Mouse (Mus musculus): ENCODE data around the gene Zscan29. TPM values are rescaled to one million over a fixed set of nuclear protein-coding genes. Genes with fewer than 3 reads are reported as not detected.
"Not testable (repeated sequence)": the region's sequence is repeated elsewhere in the genome, so short reads cannot be mapped to it uniquely, and the experiment has no call there.

Zscan29 gene
- polyA plus RNA-seq, 1 experiment from 2014 or later: 6.2 TPM

- no peaks in the 10 kb centered on the region for H3K9me3 ChIP-seq (ENCODE audit: control insufficient read depth, low read length)
- no peak overlapping the region for H3K27ac ChIP-seq (replicated peaks in 1 of 2; ENCODE audit: control insufficient read depth in 1 of 2, insufficient read depth in 1 of 2, low read depth in 2 of 2, low read length in 2 of 2)
- no peak for ATAC-seq (ENCODE audit: insufficient number of reproducible peaks, insufficient read depth, low FRiP score, low read depth)
- H3K4me1 ChIP-seq (ENCODE audit: control insufficient read depth in 2 of 2, insufficient read depth in 2 of 2, low read length in 2 of 2): peaks cover 0 to under 1% of the 10 kb centered on the region in 2 experiments; a peak in 1 of 4 replicates
- peaks cover 3% of the 10 kb centered on the region; the same call in 1 of the 2 replicates for H3K36me3 ChIP-seq (ENCODE audit: control insufficient read depth, insufficient read depth, low read length)
- H3K9ac ChIP-seq (ENCODE audit: low read length): no peak overlapping the region
- H3K27me3 ChIP-seq (ENCODE audit: control insufficient read depth, insufficient read depth, low read length): no peaks in the 10 kb centered on the region
- no peak overlapping the region for H3K4me2 ChIP-seq (ENCODE audit: low read length)
- 62% methylated on average over 1 of the region's 1 CpGs for WGBS
- H3K4me3 ChIP-seq (ENCODE audit: control insufficient read depth in 1 of 2, insufficient read depth in 1 of 2, low read depth in 1 of 2, low read length in 2 of 2): no peak overlapping the region
Measured at GRCm38 (mm10) chr2:121132822-121133221, 38.1 kb downstream of the Zscan29 start.

DNA sequence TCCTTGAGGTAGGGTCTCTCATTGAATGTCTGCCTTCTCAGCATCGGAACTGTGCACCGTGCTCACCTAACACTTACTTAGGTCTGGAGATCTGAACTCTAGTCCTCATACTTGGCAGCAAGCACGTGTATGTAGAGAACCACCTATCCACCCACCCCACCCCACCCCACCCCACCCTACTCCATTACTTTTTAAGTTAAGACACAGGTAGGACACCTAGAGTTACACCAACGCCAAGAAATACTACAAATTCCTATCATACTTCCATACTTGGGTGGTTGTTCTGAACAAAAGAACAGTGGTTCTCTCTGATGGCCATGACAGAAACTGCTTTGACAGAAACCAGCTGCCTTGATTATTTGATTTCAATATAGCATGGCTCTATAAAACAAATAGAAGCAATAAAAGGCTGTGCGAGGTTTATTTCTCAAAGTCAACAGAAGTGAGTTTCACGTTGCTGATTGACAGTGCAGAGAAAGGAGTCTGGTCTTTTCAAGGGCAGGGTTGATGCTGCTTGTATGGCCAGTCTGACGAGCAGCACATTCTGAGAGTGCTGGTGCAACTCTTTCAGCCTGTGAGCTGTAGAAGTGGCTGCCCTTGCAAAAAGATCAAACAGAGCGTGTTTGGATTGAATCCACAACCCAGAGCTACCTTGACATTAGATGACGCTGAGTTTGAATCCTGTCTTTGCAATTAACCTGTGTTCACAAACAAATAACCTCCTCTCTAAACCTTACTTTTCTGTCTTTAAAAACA, 41.9 kb downstream of the Zscan29 start:
- Histone ChIP-seq H3K9me3 (ENCODE audit: control insufficient read depth, low read length) (no peaks in the 10 kb centered on the region), H3K4me3 (ENCODE audit: control insufficient read depth in 1 of 2, insufficient read depth in 1 of 2, low read depth in 1 of 2, low read length in 2 of 2) (no peak overlapping the region), H3K9ac (ENCODE audit: low read length) (no peak overlapping the region), H3K36me3 (ENCODE audit: control insufficient read depth, insufficient read depth, low read length) (no peaks in the 10 kb centered on the region), H3K4me1 (ENCODE audit: control insufficient read depth in 2 of 2, insufficient read depth in 2 of 2, low read length in 2 of 2) (no peaks in the 10 kb centered on the region), H3K4me2 (ENCODE audit: low read length) (no peak overlapping the region), H3K27ac (replicated peaks in 1 of 2; ENCODE audit: control insufficient read depth in 1 of 2, insufficient read depth in 1 of 2, low read depth in 2 of 2, low read length in 2 of 2) (no peak overlapping the region), H3K27me3 (ENCODE audit: control insufficient read depth, insufficient read depth, low read length) (no peaks in the 10 kb centered on the region)
- WGBS: 55% methylated on average over 9 of the region's 9 CpGs
- ATAC-seq (ENCODE audit: insufficient number of reproducible peaks, insufficient read depth, low FRiP score, low read depth): no peak

GRCm38 (mm10) chr2:121127536-121127935, 43.4 kb downstream of the Zscan29 start:
- ATAC-seq (ENCODE audit: insufficient number of reproducible peaks, insufficient read depth, low FRiP score, low read depth): no peak
- Histone ChIP-seq H3K27ac (replicated peaks in 1 of 2; ENCODE audit: control insufficient read depth in 1 of 2, insufficient read depth in 1 of 2, low read depth in 2 of 2, low read length in 2 of 2) (no peak overlapping the region), H3K4me3 (ENCODE audit: control insufficient read depth in 1 of 2, insufficient read depth in 1 of 2, low read depth in 1 of 2, low read length in 2 of 2) (no peak overlapping the region), H3K9ac (ENCODE audit: low read length) (no peak overlapping the region), H3K9me3 (ENCODE audit: control insufficient read depth, low read length) (no peaks in the 10 kb centered on the region), H3K4me2 (ENCODE audit: low read length) (no peak overlapping the region), H3K4me1 (ENCODE audit: control insufficient read depth in 2 of 2, insufficient read depth in 2 of 2, low read length in 2 of 2) (no peaks in the 10 kb centered on the region), H3K27me3 (ENCODE audit: control insufficient read depth, insufficient read depth, low read length) (no peaks in the 10 kb centered on the region), H3K36me3 (ENCODE audit: control insufficient read depth, insufficient read depth, low read length) (no peaks in the 10 kb centered on the region)
- 94% methylated on average over 1 of the region's 1 CpGs for WGBS

- H3K27ac ChIP-seq (replicated peaks in 1 of 2; ENCODE audit: control insufficient read depth in 1 of 2, insufficient read depth in 1 of 2, low read depth in 2 of 2, low read length in 2 of 2); H3K9ac ChIP-seq (ENCODE audit: low read length); H3K4me1 ChIP-seq (ENCODE audit: control insufficient read depth in 2 of 2, insufficient read depth in 2 of 2, low read length in 2 of 2); H3K9me3 ChIP-seq (ENCODE audit: control insufficient read depth, low read length); H3K27me3 ChIP-seq (ENCODE audit: control insufficient read depth, insufficient read depth, low read length); H3K4me2 ChIP-seq (ENCODE audit: low read length); H3K36me3 ChIP-seq (ENCODE audit: control insufficient read depth, insufficient read depth, low read length); H3K4me3 ChIP-seq (ENCODE audit: control insufficient read depth in 1 of 2, insufficient read depth in 1 of 2, low read depth in 1 of 2, low read length in 2 of 2); ATAC-seq (ENCODE audit: insufficient number of reproducible peaks, insufficient read depth, low FRiP score, low read depth): not testable (repeated sequence)
- 86% methylated on average over 5 of the region's 5 CpGs for WGBS
Measured at GRCm38 (mm10) chr2:121126302-121126701, 44.6 kb downstream of the Zscan29 start.

DNA sequence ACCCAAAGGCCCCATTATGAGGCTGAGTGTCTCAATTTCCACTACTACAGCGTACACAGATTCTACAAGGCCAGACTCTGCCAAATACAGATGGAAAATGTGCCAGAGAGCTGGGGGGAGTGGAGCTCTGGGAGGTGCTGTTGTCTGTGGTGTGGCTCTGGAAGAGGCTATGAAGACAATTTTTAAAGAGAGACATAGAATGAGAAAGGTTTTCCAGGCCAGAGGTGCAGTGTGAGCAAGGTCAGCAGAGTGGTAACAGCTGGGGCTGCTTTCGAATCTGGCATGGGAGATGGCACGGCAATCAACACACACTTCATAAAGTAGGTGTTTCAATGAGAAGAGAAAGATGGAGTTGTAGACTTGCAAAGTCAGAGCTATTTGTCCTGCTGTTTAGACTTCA, 51.7 kb downstream of the Zscan29 start:
- no peaks in the 10 kb centered on the region for H3K4me1 ChIP-seq (ENCODE audit: control insufficient read depth in 2 of 2, insufficient read depth in 2 of 2, low read length in 2 of 2)
- WGBS: 73% methylated on average over 3 of the region's 3 CpGs
- H3K36me3 ChIP-seq (ENCODE audit: control insufficient read depth, insufficient read depth, low read length): no peaks in the 10 kb centered on the region
- no peak overlapping the region for H3K4me3 ChIP-seq (ENCODE audit: control insufficient read depth in 1 of 2, insufficient read depth in 1 of 2, low read depth in 1 of 2, low read length in 2 of 2)
- H3K27me3 ChIP-seq (ENCODE audit: control insufficient read depth, insufficient read depth, low read length): no peaks in the 10 kb centered on the region
- no peak for ATAC-seq (ENCODE audit: insufficient number of reproducible peaks, insufficient read depth, low FRiP score, low read depth)
- no peaks in the 10 kb centered on the region for H3K9me3 ChIP-seq (ENCODE audit: control insufficient read depth, low read length)
- no peak overlapping the region for H3K27ac ChIP-seq (replicated peaks in 1 of 2; ENCODE audit: control insufficient read depth in 1 of 2, insufficient read depth in 1 of 2, low read depth in 2 of 2, low read length in 2 of 2)
- H3K4me2 ChIP-seq (ENCODE audit: low read length): no peak overlapping the region
- no peak overlapping the region for H3K9ac ChIP-seq (ENCODE audit: low read length)

DNA sequence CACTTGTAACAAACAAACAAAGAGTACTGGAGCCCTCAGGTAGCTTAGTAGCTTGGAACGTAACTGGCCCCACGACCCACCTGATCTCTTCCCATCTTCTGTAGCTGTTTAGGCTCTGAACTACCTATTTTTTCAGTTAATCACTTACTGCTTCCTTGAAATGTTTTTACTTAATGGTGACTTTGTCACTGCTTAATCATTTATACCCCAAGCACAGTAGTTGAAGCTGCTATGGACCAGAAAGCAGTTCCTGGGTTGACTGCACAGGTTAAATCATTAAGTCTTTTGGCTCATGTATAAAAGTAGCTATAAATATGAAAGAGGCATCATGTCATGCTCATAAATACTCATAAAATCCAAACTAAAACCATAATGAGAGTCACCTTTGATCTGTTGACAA, 55.5 kb downstream of the Zscan29 start:
- ATAC-seq (ENCODE audit: insufficient number of reproducible peaks, insufficient read depth, low FRiP score, low read depth): no peak
- Histone ChIP-seq H3K27ac (replicated peaks in 1 of 2; ENCODE audit: control insufficient read depth in 1 of 2, insufficient read depth in 1 of 2, low read depth in 2 of 2, low read length in 2 of 2) (no peak overlapping the region), H3K27me3 (ENCODE audit: control insufficient read depth, insufficient read depth, low read length) (no peaks in the 10 kb centered on the region), H3K4me1 (ENCODE audit: control insufficient read depth in 2 of 2, insufficient read depth in 2 of 2, low read length in 2 of 2) (no peaks in the 10 kb centered on the region), H3K4me3 (ENCODE audit: control insufficient read depth in 1 of 2, insufficient read depth in 1 of 2, low read depth in 1 of 2, low read length in 2 of 2) (no peak overlapping the region), H3K9me3 (ENCODE audit: control insufficient read depth, low read length) (no peaks in the 10 kb centered on the region), H3K4me2 (ENCODE audit: low read length) (no peak overlapping the region), H3K36me3 (ENCODE audit: control insufficient read depth, insufficient read depth, low read length) (no peaks in the 10 kb centered on the region), H3K9ac (ENCODE audit: low read length) (no peak overlapping the region)
- WGBS: 91% methylated on average over 2 of the region's 2 CpGs

DNA sequence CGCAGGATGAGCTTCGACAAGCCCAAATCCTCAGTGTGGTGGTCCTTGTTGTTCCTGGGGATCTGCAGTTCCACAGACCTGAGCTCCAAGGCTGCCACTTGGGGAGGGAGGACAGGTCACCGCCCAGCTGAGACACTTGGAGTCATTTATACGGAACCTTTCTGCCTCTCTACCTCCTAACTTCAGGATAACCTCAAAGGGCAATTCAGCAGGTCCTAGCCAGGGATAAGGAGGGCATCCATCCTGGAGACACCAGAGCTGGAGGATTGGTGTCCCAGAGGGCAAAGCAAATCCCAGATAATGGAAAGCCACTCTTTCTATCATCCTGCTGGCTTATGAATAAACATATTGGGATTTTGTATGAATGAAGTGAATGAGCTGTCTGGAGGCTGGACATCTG, 61.2 kb downstream of the Zscan29 start, which contains the start of gene Tgm7:
Gene Tgm7 (minus strand): TSS at position 101 of the 400 bp plus-strand sequence.
- no peaks in the 10 kb centered on the region for H3K4me1 ChIP-seq (ENCODE audit: control insufficient read depth in 2 of 2, insufficient read depth in 2 of 2, low read length in 2 of 2)
- no peak within 1 kb of the TSS for H3K4me3 ChIP-seq (ENCODE audit: control insufficient read depth in 1 of 2, insufficient read depth in 1 of 2, low read depth in 1 of 2, low read length in 2 of 2)
- no peaks in the 10 kb centered on the region for H3K9me3 ChIP-seq (ENCODE audit: control insufficient read depth, low read length)
- H3K27ac ChIP-seq (replicated peaks in 1 of 2; ENCODE audit: control insufficient read depth in 1 of 2, insufficient read depth in 1 of 2, low read depth in 2 of 2, low read length in 2 of 2): no peak within 1 kb of the TSS
- 86% methylated on average over 4 of the region's 4 CpGs for WGBS
- no peak for ATAC-seq (ENCODE audit: insufficient number of reproducible peaks, insufficient read depth, low FRiP score, low read depth)
- no peaks in the 10 kb centered on the region for H3K36me3 ChIP-seq (ENCODE audit: control insufficient read depth, insufficient read depth, low read length)
- H3K27me3 ChIP-seq (ENCODE audit: control insufficient read depth, insufficient read depth, low read length): no peaks in the 10 kb centered on the region
- no peak within 1 kb of the TSS for H3K9ac ChIP-seq (ENCODE audit: low read length)
- no peak within 1 kb of the TSS for H3K4me2 ChIP-seq (ENCODE audit: low read length)

Measured in heart, embryonic 14.5 days (tissue).